Mouse (Mus musculus): Measurements from ENCODE around the gene Sim2.

Gene Sim2

DNA sequence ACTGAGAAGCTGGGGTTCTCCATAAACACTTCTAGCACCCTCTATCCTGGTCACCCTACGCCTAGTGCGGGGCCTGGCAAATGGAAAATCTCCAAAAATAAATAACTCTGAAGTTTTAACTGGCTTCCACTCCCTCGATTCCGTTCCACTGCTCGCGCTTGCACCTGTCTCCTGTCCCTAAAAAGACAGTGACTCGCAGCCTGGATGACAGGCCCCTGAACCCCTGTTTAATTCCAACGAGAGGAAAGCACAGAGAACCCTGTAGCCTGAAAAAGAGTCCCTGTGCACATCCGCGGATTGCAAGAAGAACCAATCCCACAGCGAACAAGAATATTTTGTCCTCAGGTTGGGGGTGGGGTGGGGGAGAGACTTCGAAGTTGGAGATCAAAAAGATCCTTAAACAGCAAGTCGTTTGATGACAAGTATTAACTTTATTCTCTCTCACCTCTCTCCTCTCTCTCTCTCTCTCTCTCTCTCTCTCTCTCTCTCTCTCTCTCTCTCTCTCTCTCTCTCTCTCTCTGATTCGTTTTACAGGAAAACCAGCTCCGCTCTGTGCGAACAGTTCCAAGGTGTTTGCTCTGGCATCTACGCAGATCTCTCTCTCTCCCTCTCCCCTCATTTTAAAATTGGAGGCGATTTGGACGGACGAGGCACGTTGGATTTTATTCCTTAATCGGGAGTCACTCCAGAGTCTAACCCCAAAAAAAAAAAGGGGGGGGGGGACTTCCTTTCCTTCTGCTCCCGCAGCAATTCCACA, 6.2 kb upstream of the Sim2 start:
- DNase-seq (ENCODE audit: low read depth) = no peak

DNA sequence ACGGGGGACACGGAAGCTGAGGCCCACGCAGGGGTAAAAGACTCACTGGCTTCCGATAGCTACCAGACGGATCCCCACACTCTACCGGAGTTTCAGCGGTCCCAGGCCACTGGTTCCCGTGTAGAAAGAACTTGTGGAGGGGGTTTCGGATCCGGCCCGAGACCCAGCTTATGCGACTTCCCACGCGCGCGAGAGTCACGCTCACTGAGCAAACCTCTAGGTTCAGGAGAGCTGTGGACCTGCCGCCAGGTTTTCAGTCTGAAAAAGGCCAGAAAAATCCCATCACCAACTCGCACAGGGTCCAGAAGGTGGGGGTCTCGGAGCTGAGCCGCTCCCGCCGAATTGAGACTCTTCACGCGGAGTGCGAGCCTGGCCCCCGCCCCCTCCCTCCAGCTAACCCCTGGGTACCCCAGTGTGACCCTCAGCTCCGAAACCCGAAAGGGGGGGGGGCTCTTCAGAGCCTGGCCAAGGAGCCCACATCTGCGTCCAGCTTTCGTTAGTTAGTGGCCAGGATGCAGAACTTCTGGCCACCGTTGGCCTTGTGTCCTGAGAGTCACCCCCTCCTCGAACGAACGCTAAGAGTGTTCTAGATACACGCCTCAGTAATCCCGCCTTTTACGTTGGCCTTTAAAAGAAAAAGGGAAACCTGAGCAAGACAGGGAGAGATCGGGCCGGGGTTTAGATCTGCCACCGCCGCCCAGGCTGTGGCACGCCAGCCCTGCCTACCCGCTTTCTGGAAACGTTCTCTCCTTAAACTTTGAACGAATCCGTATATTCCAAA, 5.5 kb upstream of the Sim2 start:
- DNase-seq (ENCODE audit: low read depth) = no peak

DNA sequence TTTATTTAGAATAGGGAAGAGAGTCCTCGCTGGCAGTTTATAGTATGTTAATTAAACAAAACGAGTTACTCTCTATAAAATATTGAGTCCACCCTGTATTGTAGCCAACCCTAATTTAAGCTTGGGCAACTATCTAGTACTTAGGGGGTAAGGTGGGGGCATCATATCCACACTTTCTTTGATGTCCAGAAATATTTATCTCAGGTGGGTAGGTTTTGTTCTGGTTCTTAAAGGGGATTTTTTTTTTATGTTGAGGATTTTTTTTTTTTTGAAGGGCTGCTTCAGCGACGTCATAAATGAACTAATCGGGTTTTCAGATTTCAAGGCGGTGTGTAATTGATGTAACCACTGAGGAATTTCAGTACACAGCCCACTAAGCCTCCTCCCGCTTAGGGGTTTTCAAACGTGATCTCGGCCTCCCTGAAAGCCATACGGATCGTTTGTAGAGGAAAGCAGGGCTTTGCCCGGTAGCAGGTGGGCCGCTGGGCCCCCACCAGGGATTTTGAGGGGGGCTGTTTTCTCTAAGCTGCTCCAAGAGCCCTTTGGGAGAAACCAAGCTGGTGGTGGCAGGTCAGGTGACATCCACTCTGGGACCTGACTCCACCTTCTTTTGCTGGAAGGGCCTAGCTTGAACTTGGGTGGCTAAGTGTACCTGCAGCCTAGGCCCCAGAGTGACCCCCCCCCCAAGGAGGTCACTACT, 4.7 kb upstream of the Sim2 start:
- no peak for DNase-seq (ENCODE audit: low read depth)

DNA sequence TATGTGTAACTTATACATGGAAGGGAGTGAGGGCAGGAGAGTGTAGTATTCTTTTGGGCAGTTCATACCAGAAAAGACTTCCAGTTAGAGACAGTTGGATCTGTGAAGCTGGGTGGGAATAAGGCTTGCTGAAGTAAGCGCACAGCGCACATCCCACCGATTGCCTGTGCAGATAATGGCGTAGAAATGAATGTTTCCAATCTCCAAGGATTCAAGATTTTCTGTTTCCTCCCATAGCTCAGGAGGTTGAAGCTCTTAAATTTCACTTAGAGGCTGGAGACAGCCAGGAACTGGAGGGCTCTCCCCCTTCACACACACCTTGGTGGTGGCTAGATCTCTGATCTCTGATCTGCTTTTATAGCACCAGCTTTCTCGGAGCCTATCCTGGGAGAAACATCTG, 3.1 kb upstream of the Sim2 start:
- no peak for DNase-seq (ENCODE audit: low read depth)

DNA sequence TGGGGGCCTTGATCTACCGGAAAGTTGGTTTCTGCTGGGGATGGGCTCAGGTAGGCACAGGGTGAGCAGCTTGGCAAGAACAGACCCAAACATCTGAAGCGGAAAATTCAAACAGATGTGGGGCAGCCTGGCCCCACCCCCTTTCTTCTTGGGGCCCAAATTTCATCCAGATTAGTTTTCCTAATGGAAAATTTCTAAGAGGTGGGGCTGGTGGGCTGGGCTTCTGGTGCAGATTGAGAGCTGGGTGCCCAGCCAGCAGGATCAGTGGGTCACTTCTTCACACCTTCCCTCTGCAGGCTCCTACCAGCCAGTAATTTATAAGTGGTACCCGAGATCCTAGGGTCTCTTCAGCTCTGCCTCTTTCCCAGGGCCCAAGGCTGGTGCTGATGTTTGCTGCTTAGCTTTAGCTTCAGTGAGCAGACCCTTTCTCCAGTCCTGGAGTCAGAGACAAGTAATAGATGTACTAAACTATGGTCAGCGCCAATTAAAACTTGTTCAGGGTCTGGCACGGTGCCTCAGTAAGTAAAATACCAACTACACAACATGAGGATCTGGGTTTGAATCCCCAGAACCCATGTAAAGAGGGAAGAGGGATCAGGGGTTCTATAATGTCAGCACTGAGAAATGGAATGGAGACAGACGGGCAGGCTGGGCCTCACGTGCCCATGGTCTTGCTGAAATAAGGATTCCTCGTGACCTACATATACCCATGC, 2.6 kb upstream of the Sim2 start:
- DNase-seq (ENCODE audit: low read depth) = no peak

DNA sequence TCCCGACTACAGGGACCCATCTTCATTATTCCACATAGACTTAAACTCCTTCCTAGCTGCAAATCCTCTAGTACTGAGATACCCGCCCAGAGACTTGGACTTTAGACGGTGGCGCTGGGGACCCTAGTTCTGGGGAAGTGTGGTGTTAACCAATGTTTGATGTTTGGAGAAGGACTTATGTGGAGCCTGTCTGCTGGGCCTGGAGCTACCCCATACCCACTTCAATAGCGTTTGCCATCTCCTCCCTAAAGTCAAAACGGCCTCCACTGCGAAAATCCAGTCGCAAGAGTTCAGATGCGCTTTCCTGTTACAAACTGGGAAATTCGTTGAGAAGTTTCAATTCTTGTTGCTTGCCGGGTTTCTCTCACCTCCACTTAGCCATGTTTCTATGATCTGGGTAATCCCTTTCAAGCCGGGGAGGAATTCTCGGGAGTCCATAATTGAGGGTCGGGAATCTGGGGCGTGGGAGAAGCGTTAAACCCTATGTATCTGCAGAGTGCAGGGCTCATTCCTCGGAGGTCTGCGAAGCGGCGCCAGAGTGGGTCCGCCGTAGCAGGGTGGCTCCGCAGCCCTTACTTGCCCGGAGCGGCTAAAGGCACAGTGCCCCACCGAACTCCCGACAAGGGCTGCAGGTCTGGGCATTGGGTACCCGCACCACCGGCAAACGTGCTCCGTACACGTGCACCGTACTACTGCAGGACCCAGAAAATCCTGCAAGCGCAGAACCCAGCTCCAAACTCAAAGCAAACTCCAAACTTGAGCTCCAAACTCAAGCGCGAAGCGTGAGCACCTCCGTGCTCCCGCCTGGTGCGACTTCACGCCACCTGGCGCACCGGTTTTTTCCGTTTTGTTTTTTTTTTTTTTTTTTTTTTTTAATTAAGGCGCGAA, 1.5 kb upstream of the Sim2 start:
- DNase-seq (ENCODE audit: low read depth) = no peak

DNA sequence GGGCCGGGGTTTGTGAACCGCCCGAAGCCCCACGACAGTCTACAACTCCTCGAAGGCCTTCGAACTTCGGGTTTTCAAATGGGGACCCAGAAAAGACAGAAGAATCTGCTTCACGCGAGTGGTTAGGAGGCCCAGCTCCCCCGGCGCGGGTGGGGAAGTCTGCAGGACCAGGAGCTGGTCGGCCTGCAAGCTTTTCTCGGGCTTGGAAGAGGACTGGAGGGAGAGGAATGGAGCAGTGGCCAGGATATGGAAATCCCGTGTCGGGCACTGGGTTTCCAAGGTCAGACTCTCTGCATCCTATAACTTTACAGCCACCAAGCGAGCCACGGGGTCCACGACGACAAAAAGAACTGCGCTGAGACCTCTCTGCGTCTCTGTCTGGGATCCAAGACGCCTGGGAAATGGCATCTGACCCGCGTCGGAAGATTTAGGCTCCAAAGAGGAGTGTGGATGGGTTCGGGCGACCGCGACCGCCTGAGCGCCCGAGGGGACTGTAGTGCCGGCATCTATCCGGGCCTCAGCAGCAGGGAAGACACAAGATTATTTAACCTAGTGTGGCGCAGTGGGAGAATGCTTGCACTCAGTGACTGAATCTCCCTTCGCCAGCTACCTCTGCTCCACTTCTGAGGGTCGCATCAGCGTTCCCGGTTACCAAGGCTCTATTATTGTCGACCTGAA, 744 bp upstream of the Sim2 start:
- DNase-seq (ENCODE audit: low read depth) = no peak

DNA sequence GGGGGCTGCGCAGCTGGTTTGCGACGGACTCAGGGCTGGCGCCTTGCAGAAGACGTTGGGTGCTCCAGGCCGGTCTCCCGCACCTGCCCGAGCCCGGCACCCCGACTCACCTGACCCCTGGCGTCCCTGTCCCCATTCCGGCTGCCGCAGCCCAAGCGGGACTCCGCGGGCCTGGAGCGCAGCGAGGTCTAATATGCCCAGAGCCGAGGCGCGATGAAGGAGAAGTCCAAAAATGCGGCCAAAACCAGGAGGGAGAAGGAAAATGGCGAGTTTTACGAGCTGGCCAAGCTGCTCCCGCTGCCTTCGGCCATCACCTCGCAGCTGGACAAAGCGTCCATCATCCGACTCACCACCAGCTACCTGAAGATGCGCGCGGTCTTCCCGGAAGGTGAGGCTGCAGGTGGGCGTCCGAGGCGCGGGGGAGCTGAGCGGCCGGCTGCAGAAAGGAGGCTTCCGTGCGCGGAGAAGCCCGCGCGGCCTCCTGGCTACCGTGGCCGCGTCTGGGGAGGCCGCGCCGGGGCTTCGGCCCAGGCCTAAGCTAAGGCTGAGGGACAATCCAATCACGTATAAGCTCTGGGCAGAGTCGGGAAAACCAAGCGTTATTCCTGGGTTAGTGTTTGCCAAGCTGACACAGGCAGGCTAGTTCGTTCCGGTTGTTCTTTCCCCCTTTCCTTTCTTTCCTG, 1.0 kb downstream of the Sim2 start:
- DNase-seq (ENCODE audit: low read depth) = no peak

DNA sequence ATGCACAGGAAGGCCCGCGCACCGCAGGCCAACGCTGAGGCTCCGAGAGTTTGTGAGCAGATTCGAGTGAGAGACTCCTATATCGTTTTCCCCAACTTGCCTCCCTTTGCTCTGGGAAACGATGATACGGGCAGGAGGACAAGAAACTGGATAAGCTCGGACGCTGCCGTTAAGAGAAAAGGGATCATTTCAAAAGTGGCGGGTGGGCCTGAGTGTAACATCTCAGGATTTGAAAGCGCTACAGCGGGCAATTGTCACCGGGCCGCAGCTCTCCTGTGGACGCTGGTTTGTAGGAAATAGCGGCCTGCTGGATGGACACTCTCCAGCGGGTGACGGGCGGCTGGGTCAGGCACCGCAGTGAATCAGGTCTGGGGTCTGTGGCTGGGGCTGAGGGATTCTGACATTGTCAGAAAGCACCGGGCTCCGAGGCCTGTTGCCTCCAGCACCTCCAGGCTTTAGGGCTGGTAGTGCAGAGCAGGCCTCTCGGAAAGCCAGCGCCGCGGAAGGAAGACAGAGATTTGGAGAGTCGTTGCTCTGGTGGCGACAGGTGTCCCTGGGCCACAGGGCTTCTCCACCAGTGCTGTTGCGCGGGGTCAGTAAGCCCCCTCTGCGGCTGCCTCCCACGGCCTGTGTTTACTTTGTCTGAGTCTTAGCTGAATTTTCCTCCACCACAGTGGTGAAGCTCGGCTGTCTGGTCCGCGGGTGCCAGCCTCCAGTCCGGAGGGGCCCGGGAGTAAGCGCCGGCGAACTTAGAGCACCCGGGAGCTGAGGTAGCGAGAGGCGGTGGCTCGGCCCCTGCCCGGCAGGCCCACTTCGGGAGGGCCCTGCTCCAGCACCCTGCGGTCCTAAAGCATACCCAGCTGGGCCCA, 2.2 kb downstream of the Sim2 start:
- no peak for DNase-seq (ENCODE audit: low read depth)

DNA sequence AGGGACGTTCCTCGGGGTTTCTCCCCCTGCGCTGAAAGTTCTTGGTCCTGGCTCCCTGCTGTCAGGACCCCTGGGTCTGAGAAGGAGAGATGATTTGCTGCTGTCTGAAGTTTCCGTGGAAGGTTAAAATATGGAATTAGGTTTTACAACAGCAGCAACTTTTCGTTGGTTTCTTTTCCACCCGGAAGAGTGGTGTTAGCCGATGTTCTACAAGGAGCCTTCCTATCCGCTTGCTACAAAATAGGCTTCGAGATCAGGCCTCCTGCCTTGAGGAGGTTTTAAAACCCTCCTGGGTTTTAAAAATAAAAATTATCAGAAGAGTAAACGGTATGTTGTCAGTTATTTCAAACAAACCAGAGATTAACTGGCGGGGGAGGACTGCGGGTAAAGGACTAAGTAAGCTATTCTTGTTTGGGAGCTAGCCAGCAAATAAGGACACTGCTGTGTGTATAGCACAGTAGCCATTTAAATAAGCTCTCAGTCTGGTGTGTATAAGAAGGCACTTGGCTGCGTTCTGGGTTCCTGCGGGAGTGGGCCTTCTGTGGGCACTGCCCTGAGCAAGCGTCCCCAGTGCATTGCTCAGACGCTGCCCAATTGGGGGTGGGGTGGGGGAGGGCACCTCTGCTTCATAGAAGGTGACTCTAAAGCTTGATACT, 3.0 kb downstream of the Sim2 start:
- no peak for DNase-seq (ENCODE audit: low read depth)

DNA sequence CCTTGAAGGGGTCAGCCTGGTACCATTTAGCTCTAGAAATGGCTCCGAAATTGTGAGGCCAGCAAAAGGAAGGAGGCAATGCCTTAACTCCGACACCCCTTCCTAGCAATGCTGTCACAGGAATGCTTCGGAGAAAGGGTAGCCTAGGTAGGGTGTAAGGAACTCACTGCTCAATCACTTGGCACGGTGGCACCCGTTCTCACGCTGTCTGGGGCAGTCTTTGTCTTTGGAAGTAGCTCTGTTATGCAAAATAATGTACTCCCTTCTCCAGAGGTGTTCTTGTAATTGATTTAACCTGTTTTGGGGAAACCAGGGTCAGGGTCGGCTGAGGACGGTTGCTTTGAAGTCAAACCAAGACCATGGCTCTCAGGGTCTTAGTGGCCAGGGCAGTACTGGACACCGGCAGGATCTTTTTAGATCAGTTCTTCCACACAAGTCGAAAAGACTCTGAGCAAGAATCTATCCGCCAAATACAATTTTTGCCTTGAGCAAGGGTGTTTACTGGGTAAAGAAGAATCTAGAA, 3.6 kb downstream of the Sim2 start:
- no peak for DNase-seq (ENCODE audit: low read depth)

DNA sequence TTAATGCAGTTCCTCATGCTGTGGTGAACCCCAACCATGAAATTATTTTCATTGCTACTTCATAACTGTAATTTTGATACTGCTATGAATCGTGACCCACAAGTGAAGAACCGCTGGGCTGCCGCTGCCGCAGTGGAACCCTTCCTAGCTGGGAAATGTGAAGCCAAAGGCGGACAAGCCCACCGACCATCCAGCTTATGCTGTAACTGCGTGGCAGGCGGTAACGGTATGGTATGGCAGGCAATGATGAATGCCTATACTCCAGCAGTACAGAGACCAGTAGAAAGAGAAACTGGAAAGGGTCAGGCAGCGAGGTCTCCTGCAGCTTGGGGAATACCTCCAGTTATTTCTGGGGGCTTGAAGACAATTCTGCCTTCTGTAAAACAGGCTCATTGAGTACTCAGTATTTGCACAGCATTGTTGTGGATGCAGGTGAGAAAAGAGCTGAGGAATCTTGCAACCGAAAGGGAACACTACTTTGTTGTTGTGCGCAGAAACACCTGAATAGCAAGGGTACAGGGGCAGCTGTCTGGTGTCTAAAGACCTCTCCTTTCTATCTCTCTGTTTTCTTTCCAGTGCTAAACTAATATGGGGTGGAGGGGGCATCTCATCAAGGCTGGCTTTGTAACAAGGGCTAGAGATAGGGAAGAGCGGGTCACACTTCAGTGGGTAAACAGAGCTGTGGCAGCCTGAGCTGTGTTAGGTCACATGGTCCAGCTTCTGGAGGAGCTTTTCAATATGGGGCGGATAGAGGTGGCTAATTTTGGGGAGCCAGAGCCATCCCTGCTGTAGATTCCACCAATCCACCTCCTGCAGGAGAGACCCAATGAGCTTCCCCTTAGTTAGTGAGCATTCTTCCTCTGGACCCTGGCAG, 4.3 kb downstream of the Sim2 start:
- no peak for DNase-seq (ENCODE audit: low read depth)

DNA sequence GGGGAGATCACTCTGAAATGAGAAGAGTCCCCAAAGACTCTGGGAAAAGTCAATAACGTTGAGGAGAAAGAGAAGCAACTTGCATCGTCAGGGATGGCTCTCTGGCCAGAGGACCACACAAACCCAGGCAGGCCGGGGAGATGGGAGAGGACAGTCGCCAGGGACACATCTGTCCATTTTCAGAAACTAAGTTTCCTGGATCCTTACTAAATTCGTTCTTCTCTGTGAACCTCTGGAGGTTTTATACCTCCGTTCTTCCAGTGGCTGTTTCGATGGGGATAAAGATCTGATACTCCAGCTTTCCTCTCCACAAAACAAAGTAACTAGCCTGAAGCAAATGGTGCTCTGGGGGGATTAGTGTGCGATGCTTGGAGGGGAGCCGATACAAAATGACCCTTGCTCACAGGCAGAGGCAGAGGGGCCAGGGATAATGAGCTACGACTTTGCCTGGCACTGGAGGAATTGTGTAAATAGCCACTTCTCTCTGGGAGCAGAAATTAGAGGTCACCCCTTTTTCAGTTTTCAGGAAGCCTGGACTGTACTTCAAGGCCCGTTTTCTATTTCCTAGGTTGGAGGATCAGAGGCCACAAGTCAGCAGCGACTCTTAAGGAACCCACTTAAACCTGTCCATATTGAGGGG, 7.9 kb downstream of the Sim2 start:
- DNase-seq (ENCODE audit: low read depth) = no peak

DNA sequence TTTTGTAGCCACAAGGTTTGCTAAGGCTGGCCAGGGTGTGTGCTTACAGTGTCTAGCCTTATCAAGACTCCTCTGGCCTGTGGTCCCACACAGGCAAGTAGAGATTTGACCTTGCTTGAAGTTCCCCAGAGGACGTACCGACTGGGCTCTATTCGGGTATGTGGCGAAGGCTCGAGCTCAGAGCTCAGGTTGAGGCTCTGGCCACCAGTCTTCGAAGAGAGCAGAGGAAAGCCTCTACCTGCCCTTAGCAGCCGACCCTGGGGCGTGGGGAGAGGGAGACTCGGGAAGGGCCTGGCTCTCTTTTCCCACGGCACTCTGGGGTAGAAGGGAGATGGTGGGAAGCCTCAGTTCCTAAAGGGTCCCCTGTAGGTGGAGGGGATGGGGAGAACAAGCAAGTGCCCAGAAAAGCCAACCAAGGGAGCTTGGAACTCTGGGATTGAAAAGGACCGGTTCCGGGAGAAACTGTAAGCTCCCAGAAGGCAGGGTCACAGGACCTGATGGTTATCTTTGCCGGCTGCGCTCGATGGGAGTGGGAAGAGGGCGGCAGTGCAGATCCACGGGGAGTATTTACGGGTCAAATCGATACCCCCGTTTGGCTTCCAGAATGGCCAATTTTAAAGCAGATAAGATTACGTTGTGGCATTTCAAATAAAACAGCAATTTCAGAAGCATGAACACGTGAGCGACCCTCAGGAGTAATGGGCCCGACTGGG, 8.6 kb downstream of the Sim2 start:
- no peak for DNase-seq (ENCODE audit: low read depth)

DNA sequence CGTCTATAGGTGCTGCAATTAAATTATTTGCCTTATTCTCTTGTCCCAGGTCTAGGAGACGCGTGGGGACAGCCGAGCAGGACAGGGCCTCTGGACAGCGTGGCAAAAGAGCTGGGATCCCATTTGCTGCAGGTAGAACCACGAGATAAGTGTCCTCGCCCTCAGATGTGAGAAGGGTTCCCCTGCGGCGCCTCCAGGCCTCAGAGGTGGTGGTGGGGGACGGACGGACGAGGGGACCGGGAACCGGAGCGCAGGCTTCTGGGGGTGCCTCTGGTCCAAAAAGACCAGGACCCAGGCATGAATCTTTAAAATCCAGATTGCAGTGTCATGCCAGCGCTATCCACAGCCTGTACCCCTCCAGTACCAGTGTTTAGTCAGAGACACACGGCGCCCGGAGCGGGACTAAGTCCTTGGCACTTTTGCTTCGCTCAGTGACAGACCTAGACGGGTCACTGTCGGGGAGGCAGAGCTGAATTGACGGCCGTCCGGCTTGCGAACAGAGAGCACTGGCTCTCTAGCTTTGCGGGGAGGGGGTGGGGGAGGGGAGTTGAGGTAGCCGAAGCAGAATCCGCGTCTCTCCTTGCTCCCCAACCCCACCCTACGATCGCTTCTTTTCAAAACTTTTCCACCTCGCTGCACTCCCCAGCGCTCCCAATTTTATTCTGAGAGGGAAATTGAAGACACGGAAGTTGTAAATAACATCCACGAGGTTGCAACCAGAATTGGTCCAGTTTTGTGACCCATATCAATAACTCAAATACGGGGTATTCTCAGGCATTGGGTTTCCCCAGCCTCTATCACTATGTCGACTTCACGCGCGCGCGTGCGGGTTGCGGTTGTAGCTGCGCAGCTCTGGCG, 9.7 kb downstream of the Sim2 start:
- no peak for DNase-seq (ENCODE audit: low read depth)

Data from c-Kit-positive CD71-positive TER-119-negative erythroid progenitor cells, embryonic 14.5 days (primary cell).